Mouse (Mus musculus) limb, embryonic 10.5 days (tissue): ENCODE data around the gene AC124108.1. TPM values are rescaled to one million over a fixed set of nuclear protein-coding genes. Genes with fewer than 3 reads are reported as not detected.
A peak's percentile ranks its signal among the peaks of the same experiment; 100 is the strongest.

Experiments
- DNase-seq: peaks from one replicate; pipeline ENCODE4 v3.0.0-alpha.2; 2017; ENCODE audit warnings: low spot score
- H3K27ac ChIP-seq: fragments of 300-500 bp; sonication (generic); 2 replicates; pipeline ENCODE4 v1.5.1; 2016; ENCODE audit warnings: mild to moderate bottlenecking
- H3K27me3 ChIP-seq: fragments of 300-500 bp; sonication (generic); 2 replicates; pipeline ENCODE4 v1.6.1; 2016; ENCODE audit warnings: low read depth, mild to moderate bottlenecking; ENCODE audit not compliant: poor library complexity, severe bottlenecking
- H3K36me3 ChIP-seq: fragments of 300-500 bp; sonication (generic); 2 replicates; pipeline ENCODE4 v1.6.1; 2016; ENCODE audit warnings: mild to moderate bottlenecking, moderate library complexity
- H3K4me1 ChIP-seq: fragments of 300-500 bp; sonication (generic); 2 replicates; pipeline ENCODE4 v1.6.1; 2016
- H3K4me3 ChIP-seq: fragments of 300-500 bp; sonication (generic); 2 replicates; pipeline ENCODE4 v1.5.1; 2016; ENCODE audit warnings: mild to moderate bottlenecking, moderate library complexity
- H3K9me3 ChIP-seq: fragments of 300-500 bp; sonication (generic); replicated peaks from 2 replicates; pipeline ENCODE4 v1.6.1; 2016; ENCODE audit warnings: mild to moderate bottlenecking
- WGBS: fragments of 180-500 bp; shearing (Covaris S2); methylation state at CpG from one replicate; pipeline ENCODE4 v1.1.7; 2016; 5-methylcytosine and 5-hydroxymethylcytosine counted together
- polyA plus RNA-seq: library from polyadenylated mRNA; unstranded; fragments of >200 nt; fragmentation: Nextera tagmentation; extraction: Ambion mirVana; gene quantifications from 2 replicates; pipeline ENCODE4 v1.2.1, GENCODE M21; 2016

The AC124108.1 gene
- polyA plus RNA-seq, 1 experiment from 2014 or later: 0.64 TPM

GRCm38 (mm10) chr1:132197666-132198065, 6.4 kb downstream of the AC124108.1 start:
- 4% methylated on average over 9 of the region's 9 CpGs for WGBS
- H3K27me3 ChIP-seq: peaks cover 76% of the 10 kb centered on the region

GRCm38 (mm10) chr1:132198401-132199071, 7.3 kb downstream of the AC124108.1 start:
- peak overlapping the region; percentile 74 for H3K27ac ChIP-seq
- H3K27me3 ChIP-seq: peaks cover 67% of the 10 kb centered on the region
- H3K4me3 ChIP-seq: no peak overlapping the region
- H3K9me3 ChIP-seq: no peaks in the 10 kb centered on the region
- H3K36me3 ChIP-seq: no peaks in the 10 kb centered on the region; the same call in 1 of the 2 replicates
- peaks cover 83% of the 10 kb centered on the region for H3K4me1 ChIP-seq
- WGBS: 77% methylated on average over 16 of the region's 16 CpGs
- peak; percentile 34 for DNase-seq

More at GRCm38 (mm10) chr1:132197666-132198065, 6.4 kb downstream of the AC124108.1 start:
- H3K36me3 ChIP-seq: no peaks in the 10 kb centered on the region; the same call in 1 of the 2 replicates
- peaks cover 91% of the 10 kb centered on the region for H3K4me1 ChIP-seq
- H3K27ac ChIP-seq: peak overlapping the region; percentile 74
- H3K9me3 ChIP-seq: no peaks in the 10 kb centered on the region
- peak; percentile 65 for DNase-seq
- peak overlapping the region; percentile 14; the same call in 1 of the 2 replicates for H3K4me3 ChIP-seq

GRCm38 (mm10) chr1:132199244-132199643, 8.0 kb downstream of the AC124108.1 start:
- Histone ChIP-seq H3K4me3 (no peak overlapping the region), H3K36me3 (no peaks in the 10 kb centered on the region; the same call in 1 of the 2 replicates), H3K27me3 (peaks cover 60% of the 10 kb centered on the region), H3K9me3 (no peaks in the 10 kb centered on the region), H3K27ac (no peak overlapping the region), H3K4me1 (peaks cover 83% of the 10 kb centered on the region)
- whole genome bisulfite sequencing: 71% methylated on average over 6 of the region's 6 CpGs
- DNase-seq: peak; percentile 29

GRCm38 (mm10) chr1:132199934-132200333, 8.7 kb downstream of the AC124108.1 start:
- peak; percentile 29 for DNase-seq
- Histone ChIP-seq H3K4me3 (peak overlapping the region; percentile 19), H3K9me3 (no peaks in the 10 kb centered on the region), H3K27ac (peak overlapping the region; percentile 37; the same call in 1 of the 2 replicates), H3K27me3 (peaks cover 58% of the 10 kb centered on the region), H3K36me3 (no peaks in the 10 kb centered on the region; the same call in 1 of the 2 replicates), H3K4me1 (peaks cover 76% of the 10 kb centered on the region)
- 22% methylated on average over 12 of the region's 12 CpGs for WGBS

GRCm38 (mm10) chr1:132200562-132201510, 9.6 kb downstream of the AC124108.1 start:
- 8% methylated on average over 11 of the region's 11 CpGs for WGBS
- peak overlapping the region; percentile 19 for H3K4me3 ChIP-seq
- peaks cover 74% of the 10 kb centered on the region for H3K4me1 ChIP-seq
- no peaks in the 10 kb centered on the region for H3K9me3 ChIP-seq
- no peaks in the 10 kb centered on the region; the same call in 1 of the 2 replicates for H3K36me3 ChIP-seq
- DNase-seq: peak; percentile 44
- H3K27ac ChIP-seq: peak overlapping the region; percentile 37
- H3K27me3 ChIP-seq: peaks cover 53% of the 10 kb centered on the region

GRCm38 (mm10) chr1:132201511-132201860, 10.2 kb downstream of the AC124108.1 start:
- Histone ChIP-seq H3K36me3 (no peaks in the 10 kb centered on the region; the same call in 1 of the 2 replicates), H3K4me1 (peaks cover 72% of the 10 kb centered on the region), H3K4me3 (no peak overlapping the region), H3K27me3 (peaks cover 48% of the 10 kb centered on the region), H3K27ac (peak overlapping the region; percentile 37), H3K9me3 (no peaks in the 10 kb centered on the region)
- DNase-seq: peak; percentile 30
- WGBS: 25% methylated on average over 4 of the region's 4 CpGs

- Histone ChIP-seq H3K4me3 (no peak overlapping the region), H3K27ac (peak overlapping the region; percentile 37; the same call in 1 of the 2 replicates), H3K27me3 (peaks cover 44% of the 10 kb centered on the region), H3K9me3 (no peaks in the 10 kb centered on the region), H3K36me3 (no peaks in the 10 kb centered on the region; the same call in 1 of the 2 replicates), H3K4me1 (peaks cover 67% of the 10 kb centered on the region)
- no peak for DNase-seq
- WGBS: 74% methylated on average over 2 of the region's 2 CpGs
Observed at GRCm38 (mm10) chr1:132201936-132202335, 10.7 kb downstream of the AC124108.1 start.

GRCm38 (mm10) chr1:132202771-132203170, 11.5 kb downstream of the AC124108.1 start:
- Histone ChIP-seq H3K4me3 (no peak overlapping the region), H3K9me3 (no peaks in the 10 kb centered on the region), H3K36me3 (no peaks in the 10 kb centered on the region; the same call in 1 of the 2 replicates), H3K27ac (no peak overlapping the region), H3K4me1 (peaks cover 61% of the 10 kb centered on the region), H3K27me3 (peaks cover 49% of the 10 kb centered on the region)
- DNase-seq: no peak
- whole genome bisulfite sequencing: 94% methylated on average over 5 of the region's 5 CpGs

GRCm38 (mm10) chr1:132205958-132206357, 14.7 kb downstream of the AC124108.1 start:
- DNase-seq: no peak
- H3K27ac ChIP-seq: 0 out of 2 replicates have a peak overlapping the region, but pooled peaks have one; percentile 15

GRCm38 (mm10) chr1:132206828-132207227, 15.6 kb downstream of the AC124108.1 start:
- 82% methylated on average over 3 of the region's 3 CpGs for WGBS
- no peak overlapping the region for H3K4me3 ChIP-seq
- H3K36me3 ChIP-seq: no peaks in the 10 kb centered on the region; the same call in 1 of the 2 replicates
- peaks cover 57% of the 10 kb centered on the region for H3K4me1 ChIP-seq
- no peak overlapping the region for H3K27ac ChIP-seq
- H3K27me3 ChIP-seq: peaks cover 30% of the 10 kb centered on the region
- no peaks in the 10 kb centered on the region for H3K9me3 ChIP-seq
- DNase-seq: no peak

More at GRCm38 (mm10) chr1:132205958-132206357, 14.7 kb downstream of the AC124108.1 start:
- 52% methylated on average over 5 of the region's 5 CpGs for WGBS
- H3K36me3 ChIP-seq: no peaks in the 10 kb centered on the region; the same call in 1 of the 2 replicates
- H3K27me3 ChIP-seq: peaks cover 30% of the 10 kb centered on the region; the same call in 1 of the 2 replicates
- H3K4me3 ChIP-seq: no peak overlapping the region
- H3K9me3 ChIP-seq: no peaks in the 10 kb centered on the region
- peaks cover 60% of the 10 kb centered on the region for H3K4me1 ChIP-seq

- peaks cover 35% of the 10 kb centered on the region for H3K27me3 ChIP-seq
- no peak overlapping the region for H3K4me3 ChIP-seq
- no peaks in the 10 kb centered on the region for H3K9me3 ChIP-seq
- no peaks in the 10 kb centered on the region; the same call in 1 of the 2 replicates for H3K36me3 ChIP-seq
- H3K27ac ChIP-seq: no peak overlapping the region
- 9% methylated on average over 4 of the region's 4 CpGs for whole genome bisulfite sequencing
- peaks cover 69% of the 10 kb centered on the region for H3K4me1 ChIP-seq
- DNase-seq: no peak
Observed at GRCm38 (mm10) chr1:132208154-132208553, 16.9 kb downstream of the AC124108.1 start.

- Histone ChIP-seq H3K27ac (no peak overlapping the region), H3K9me3 (no peaks in the 10 kb centered on the region), H3K4me3 (no peak overlapping the region), H3K4me1 (peaks cover 61% of the 10 kb centered on the region), H3K27me3 (peaks cover 44% of the 10 kb centered on the region), H3K36me3 (no peaks in the 10 kb centered on the region)
- DNase-seq: no peak
- WGBS: 60% methylated on average over 10 of the region's 10 CpGs
Observed at GRCm38 (mm10) chr1:132209400-132209799, 18.1 kb downstream of the AC124108.1 start.
